Mouse (Mus musculus) c-Kit-positive CD71-positive TER-119-positive erythroid progenitor cells, embryonic 14.5 days (primary cell): ENCODE results near the gene Tagln2.

Experiments used
- DNase-seq: peaks from one replicate; pipeline ENCODE4 v3.0.0-alpha.2; 2013; ENCODE audit warnings: low spot score

Gene Tagln2

GRCm38 (mm10) chr1:172481540-172482280 lies 18.1 kb upstream of the Tagln2 start, which contains the start of gene Igsf9:
TSS of gene Igsf9 (plus strand) at chr1:172481788.
- no peak for DNase-seq

- DNase-seq, result no peak
Measured at GRCm38 (mm10) chr1:172482518-172483360, 17.1 kb upstream of the Tagln2 start.

GRCm38 (mm10) chr1:172483361-172483660 lies 16.5 kb upstream of the Tagln2 start:
- no peak for DNase-seq

GRCm38 (mm10) chr1:172484236-172484635 lies 15.6 kb upstream of the Tagln2 start:
- DNase-seq, result no peak

- DNase-seq, result no peak
Measured at GRCm38 (mm10) chr1:172484671-172485070, 15.2 kb upstream of the Tagln2 start.

GRCm38 (mm10) chr1:172485821-172486220 lies 14.0 kb upstream of the Tagln2 start:
- DNase-seq, result no peak

GRCm38 (mm10) chr1:172486236-172486635 lies 13.6 kb upstream of the Tagln2 start:
- DNase-seq, result no peak

GRCm38 (mm10) chr1:172486651-172487050 lies 13.2 kb upstream of the Tagln2 start:
- no peak for DNase-seq

- no peak for DNase-seq
Measured at GRCm38 (mm10) chr1:172487859-172488258, 12.0 kb upstream of the Tagln2 start.

GRCm38 (mm10) chr1:172488831-172489230 lies 11.0 kb upstream of the Tagln2 start:
- DNase-seq, result no peak

GRCm38 (mm10) chr1:172489585-172490250 lies 10.1 kb upstream of the Tagln2 start:
- no peak for DNase-seq

- DNase-seq, result no peak
Measured at GRCm38 (mm10) chr1:172490261-172490661, 9.6 kb upstream of the Tagln2 start.

GRCm38 (mm10) chr1:172492047-172492446 lies 7.8 kb upstream of the Tagln2 start:
- no peak for DNase-seq

GRCm38 (mm10) chr1:172493516-172493915 lies 6.3 kb upstream of the Tagln2 start:
- DNase-seq, result no peak

- DNase-seq, result no peak
Measured at GRCm38 (mm10) chr1:172496030-172496429, 3.8 kb upstream of the Tagln2 start.

- no peak for DNase-seq
Measured at GRCm38 (mm10) chr1:172497428-172497827, 2.4 kb upstream of the Tagln2 start.

GRCm38 (mm10) chr1:172500451-172501370 lies 864 bp downstream of the Tagln2 start:
- no peak for DNase-seq

GRCm38 (mm10) chr1:172501371-172502144 lies 1.7 kb downstream of the Tagln2 start:
- no peak for DNase-seq

GRCm38 (mm10) chr1:172502145-172503110 lies 2.6 kb downstream of the Tagln2 start:
- no peak for DNase-seq
